Mouse (Mus musculus) mature B cell (primary cell): ENCODE measurements around the gene Cyfip1.

Experiments
- in situ Hi-C: fragments of 300-500 bp; cut with MboI; formaldehyde crosslinking; loops from 2 replicates; pipeline ENCODE4 v1.14.3; 2019

Cyfip1 gene

DNA sequence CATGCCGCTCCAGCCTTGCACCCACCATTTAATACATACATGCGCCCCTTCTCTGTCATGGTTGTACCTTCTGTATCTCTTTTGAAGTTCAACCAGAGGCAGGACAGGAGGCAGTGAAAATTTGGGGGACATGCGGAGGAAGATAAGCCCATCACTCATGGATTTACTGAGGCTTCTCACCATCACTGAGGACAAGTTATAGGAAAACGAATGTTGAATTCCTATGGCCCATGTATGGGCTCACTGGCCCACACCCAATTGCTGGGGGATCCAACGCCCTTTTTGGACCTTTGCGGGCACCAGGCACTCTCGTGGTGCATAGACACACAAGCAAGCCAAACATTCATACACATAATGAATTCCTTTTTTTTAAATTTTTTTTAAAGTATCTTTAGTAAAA lies at the start of gene Cyfip1:
TSS of gene Cyfip1 (plus strand) at position 301 of the 400 bp plus-strand sequence.
- in situ Hi-C loops, result no loop called here

DNA sequence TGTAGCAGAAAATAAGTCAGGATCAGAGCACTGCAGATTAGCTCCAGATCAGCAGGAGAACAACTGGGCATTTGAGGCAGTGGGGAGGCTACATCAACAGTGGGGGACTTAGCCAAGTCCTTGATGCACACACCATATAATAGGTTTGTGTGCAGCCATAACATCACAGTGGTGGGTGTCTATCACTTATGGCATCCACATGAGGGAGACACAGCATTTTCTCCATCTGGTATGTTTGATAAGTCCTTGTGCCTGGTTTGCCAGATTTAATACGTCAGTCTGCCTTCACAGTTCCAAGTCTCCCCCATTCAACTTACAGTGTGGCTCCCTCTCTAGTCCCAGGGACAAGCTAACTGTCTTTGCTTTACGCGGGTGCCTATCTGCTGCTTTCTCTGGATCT lies 49.3 kb upstream of the Cyfip1 start:
- in situ Hi-C loops, result no loop called here

DNA sequence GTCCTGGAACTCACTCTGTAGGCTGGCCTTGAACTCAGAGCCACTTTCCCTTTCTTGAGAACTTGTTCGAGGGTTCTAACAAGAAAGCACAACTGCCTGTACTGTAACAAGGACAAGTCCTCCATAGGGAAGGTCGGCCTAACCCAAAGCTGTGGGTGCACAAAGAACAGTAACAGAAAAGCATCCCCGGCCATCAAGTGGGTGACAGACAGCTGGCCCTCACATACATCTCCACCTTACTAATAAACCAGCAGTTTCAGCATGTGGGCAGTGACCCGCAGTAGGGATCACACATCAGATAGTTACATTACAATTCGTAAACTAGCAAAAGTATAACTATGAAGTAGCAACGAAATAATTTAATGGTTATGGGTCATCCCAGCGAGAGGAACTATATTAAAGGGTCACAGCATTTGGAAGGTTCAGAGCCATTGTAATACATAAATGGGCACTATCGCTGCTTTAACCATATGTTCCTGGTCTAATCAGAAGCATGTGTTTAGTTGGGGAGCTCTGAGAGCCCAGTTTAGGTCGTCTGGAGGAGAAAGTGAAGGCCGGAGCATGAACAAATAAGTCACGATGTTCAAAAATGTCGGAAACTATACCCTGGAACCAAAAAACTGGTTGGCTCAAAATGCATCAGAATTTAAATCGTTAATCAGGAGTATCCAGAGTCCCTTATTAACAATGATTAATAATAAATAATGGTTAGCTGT lies 48.2 kb upstream of the Cyfip1 start:
- in situ Hi-C loops, result no loop called here

DNA sequence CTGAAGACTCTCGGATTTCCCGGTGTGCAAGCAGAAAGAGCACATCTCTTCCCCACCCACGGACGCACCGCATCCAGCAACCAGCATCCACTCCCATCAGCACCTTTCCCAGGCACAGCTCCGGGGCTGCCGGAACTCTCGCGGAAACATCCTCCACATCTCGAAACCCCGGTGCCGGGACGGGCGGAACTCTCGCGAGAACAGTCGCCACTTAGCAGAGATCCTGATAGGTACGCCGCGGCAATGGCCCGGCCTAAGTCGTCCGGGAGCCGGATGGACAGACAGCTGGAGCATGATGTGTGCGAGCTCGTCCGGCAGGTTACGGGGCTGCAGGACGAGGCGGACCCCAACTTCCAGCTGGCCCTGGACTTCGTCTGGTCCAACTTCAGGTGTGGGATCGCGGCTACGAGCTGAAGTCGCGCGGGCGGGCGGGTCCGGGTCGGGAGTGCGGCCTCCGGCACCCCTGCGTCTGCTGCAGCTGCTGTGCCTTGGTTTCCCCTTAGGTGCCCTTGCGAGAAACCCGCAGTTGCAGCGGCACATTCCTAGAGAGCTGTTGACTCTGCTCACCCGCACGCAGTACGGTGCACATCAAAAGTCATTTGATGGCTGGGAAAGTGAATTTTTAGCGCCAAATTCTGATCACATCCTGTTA lies 47.5 kb upstream of the Cyfip1 start, which contains the start of gene Tubgcp5:
TSS of gene Tubgcp5 (plus strand) at position 203 of the 652 bp plus-strand sequence.
- in situ Hi-C loops, result no loop called here

DNA sequence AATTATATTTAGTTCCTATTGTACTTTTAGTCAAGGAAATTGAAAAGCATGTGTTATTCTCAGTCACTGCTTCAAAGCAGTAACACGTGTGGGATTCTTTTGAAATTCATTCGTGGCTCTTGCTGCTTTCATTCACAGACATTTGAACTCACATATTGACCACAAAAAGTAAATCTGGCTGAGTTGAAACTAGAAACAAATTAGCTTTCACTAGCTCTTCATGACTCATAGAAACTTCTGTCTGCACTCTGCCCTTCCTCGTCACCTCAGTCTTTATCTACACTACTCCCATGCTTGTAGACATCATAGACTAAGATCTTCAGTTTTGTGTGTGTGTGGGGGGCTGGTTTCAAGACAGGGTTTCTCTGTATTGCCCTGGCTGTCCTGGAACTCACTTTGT lies 41.6 kb upstream of the Cyfip1 start:
- in situ Hi-C loops, result no loop called here

DNA sequence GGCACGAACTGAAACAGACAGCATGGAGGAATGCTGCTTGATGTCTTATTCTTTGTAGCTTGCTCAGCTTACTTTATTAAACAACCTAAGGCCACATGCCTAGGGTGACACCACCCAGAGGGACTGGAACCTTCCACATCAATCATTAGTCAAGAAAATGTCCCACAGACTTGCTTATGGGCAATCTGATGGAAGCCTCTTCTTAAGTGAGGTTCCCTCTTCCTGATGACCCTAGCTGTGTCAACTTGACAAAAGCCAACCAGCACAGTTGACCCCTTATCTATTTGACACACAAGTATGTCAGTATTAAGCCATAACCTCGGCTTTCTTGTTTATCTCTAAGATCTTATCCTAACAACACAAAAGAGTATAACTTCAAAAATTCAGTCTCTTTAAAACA lies 31.6 kb upstream of the Cyfip1 start:
- in situ Hi-C loops, result no loop called here

DNA sequence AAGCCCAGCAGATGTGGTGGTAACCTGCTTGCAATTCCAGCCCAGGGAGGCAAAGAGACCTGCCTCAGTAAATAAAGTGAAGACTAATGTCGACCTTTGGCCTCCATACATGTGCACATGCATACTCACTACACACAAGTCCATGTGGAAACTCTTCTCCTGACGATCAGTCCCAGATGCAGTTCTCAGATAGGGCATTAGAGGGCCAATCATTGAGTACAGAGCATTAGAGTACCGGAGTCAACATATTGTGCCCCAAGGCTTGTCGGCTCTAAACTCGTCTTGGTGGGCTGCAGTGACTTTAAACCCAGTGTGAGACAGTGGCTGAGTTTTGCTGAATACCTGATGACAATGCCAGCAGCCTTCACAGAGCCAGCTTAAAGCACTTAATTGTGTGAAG lies 17.1 kb upstream of the Cyfip1 start:
- in situ Hi-C loops, result no loop called here

DNA sequence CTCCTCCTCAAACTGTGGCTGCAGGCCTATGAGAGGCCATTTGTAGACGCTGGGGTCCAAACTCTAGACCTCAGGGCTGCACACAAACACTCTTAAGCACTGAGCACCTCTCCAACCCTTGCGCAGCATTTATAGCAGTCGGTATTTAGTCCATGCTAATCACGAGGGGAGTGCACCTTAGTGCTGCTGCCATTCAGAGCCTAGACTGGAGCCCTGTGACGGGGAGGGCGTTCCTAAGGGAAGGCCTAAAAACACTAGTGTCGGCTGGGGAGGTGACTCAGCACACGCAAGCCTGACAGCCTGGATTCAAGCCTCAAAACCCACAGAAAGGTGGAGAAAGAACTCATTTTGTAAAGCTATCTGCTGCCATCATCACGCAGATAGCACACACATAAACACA lies 14.0 kb upstream of the Cyfip1 start:
- in situ Hi-C loops, result no loop called here

DNA sequence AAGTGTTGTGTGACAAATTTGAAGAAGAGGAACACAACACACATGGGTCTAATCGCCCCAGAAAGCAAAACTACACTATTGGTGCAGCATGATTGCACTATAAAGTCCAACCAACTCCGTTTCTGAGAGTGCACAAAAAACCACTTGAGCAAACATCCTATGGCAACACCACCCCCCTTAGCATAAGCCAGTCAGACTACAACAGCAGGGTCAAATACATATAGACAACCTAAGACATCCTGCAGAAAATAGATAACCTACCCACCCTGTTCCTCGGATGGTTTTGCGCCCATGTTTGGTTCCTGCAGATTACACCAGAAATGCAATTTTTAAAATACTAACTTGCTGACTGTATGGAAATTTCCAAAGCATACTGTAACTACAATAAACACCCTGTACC lies 4.7 kb upstream of the Cyfip1 start:
- in situ Hi-C loops, result no loop called here

DNA sequence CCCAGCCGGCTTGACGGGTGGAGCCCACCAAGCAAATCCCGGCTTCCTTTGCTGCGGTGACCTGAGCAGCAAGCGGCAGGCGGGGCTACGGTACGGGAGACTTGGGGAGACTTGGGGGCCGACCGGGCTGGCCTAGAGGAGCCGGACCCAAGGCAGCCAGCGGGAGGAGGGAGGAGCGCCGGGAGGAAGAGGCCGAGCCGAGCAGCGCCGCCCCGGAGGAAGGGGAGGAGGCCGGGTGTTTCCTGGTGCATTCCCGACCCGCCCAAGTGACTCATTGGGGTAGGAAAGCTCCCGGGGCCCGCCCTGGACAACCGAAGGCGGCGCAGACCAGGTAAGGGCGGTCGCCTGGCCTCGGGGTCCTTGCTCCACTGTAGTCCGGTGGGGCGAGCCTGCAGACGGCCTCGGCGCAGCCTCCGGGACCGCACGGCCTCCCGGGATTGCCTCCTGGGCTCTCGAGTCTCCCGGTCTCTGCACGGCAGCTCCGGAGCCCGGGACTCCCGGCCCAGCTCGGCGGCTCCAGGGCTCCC lies 495 bp downstream of the Cyfip1 start:
- in situ Hi-C loops, result no loop called here

DNA sequence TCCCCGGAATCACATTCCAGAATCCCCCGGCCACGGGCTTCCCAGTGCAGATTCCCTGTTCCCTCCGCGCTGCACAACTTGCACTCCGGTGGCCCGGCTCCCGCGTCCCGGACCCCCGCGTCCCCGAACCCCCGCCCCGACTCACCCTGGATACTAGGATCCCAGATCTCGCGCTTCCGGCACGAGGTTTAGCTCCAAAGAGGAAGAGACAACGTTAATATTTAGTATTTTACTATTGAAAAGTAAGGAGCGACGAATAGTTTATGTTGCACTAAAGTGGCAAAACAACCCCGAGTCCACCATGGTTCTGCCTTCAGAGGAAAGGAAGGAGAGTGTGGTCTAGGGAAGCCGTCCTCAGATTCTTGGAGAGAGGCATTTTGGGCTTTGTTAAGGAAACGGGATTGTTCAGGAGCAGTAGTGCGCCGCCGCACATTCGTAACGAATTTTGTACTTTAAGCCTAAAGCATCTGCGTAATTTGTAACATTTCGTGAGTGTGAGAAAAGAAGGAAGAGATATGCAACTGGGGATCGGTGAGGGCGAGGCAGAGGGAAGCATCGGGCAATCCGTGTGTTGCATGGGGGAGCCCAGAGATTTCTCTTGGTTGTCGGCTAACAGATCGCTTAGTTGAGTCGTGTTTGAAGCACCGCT lies 1.1 kb downstream of the Cyfip1 start:
- in situ Hi-C loops, result no loop called here

DNA sequence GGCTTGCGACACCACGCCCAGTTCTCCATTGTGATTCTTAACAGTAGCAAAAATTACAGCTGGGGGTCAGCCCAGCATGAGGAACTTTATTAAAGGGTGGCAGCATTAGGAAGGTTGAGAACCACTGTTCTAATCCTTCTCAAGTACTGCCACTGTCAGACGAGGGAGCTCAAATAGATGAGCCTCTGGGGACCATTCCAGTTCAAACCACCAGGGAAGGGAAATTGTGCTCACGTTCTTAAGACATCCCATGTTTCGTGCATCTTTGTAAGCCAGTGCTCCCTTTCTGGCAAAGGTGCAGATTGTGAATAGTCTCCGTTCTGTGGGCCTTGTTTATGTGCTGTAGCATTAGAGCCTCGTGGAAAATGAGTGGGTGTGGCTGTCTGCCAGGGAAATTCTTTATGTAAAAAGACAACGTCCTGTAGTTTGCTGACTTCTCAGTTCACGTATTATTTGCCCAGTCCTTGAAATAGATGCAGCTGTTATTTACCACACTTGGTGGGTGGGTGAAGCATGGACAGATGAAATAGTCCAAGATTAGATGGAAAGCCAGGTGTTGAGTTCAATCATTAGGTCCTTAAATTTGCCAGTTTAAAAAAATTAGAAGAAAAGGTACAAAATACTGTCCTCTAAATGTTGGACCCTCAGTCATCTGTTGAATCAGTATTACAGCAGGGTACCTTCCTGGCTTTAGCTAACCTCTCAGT lies 5.2 kb downstream of the Cyfip1 start:
- in situ Hi-C loops, result no loop called here

DNA sequence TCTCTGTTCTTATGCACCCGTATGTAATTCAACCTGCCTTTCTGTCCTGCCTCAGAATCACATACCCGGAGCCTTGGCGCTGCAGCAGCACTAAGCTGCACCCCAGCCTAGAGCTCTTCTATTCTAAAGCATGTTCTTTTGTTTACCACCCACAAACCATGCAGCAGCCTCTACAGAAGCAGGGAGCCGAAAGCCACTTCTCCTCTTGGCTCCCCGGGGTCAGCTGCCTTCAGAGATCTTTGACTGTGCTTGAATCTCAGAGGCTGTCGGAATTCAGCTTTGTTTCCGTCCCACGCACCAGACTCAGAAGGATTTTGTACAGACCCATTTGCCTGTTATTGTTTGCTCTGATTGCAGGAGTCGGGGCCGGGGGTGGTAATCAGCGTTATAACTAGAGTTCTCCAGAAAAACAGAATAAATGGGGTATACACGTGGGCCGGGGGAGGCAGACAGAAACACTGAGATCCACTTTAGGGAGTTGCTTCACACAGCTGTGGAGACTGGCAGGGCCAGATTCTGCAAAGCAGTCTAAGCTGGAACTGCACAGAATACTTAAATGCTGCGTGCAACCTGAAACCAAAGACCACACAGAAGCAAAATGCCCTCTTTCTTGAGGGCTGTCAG lies 8.5 kb downstream of the Cyfip1 start:
- in situ Hi-C loops, result no loop called here

DNA sequence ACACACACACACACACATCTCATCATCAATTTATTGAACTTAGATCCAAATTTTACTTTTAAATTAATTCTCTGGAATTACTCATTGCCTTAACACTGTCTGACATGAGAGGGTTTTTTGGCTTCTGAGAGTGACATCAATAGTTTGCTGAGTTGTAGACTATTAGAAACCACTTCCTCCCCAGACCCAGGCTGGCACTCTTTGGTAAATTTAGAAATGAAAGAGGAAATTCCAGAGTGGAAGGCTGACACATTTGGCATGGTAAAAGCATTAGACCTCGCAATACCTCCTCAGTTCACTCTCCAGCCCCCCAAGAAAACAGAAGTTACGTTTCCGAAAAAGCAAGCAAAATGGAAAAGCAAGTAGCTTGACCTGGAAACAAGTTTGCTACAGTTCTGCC lies 11.2 kb downstream of the Cyfip1 start:
- in situ Hi-C loops, result no loop called here

DNA sequence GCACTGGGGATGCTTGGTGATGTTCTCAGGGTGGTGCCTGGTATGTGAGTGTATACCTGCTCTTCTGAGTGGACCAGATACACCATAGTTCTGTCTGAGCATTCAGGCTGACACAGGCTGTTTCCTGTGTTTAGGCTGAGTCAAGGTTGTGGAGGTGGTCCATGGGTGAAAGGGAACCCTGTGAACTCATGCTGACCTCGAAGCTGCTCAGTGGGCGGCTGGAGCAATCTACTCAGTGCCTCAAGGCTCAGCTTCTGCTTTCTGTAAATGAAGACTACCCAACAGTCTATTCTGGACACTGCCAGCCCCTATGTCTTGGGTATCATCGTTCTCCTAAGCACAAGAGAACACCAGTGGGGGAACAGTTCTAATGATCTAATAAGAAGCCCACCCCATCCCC lies 14.1 kb downstream of the Cyfip1 start:
- in situ Hi-C loops, result no loop called here

DNA sequence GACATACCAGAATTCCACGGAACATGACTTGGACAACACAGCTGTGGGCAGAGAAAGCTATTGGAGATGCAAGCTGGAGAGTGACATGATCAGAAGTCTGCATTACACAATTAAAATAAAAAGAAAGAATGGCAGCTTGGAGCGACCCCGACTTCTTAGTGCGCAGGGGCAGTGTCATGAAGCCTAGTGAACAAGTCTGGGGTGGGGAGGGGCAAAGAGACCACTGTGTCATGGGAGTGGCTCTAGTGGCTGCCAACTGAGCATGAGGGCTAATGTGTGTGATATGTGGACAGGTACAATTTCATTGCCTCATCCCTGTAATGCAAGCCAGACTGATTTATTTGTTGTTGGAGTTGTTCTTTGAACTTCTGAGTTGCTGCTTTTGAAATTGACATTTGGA lies 15.2 kb downstream of the Cyfip1 start:
- in situ Hi-C loops, result no loop called here

DNA sequence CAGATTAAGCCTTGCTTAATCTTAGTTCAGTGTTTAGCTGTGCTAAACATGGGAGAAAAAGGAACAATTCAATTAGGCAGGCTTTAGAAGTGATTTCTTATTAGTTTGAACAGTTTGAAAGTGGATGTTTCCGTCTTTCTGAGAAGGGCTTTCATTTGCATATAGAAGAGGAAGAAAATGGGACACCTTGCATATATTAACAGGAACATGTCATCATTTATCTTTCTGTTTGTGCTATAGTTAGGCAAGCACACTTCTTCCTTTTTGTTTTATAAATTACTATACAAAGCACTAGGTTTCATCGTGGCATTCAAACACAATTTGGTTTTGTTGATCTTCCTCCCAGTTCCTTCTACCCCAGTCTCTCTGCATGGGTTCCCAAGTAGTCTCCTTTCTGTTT lies 16.2 kb downstream of the Cyfip1 start:
- in situ Hi-C loops, result no loop called here

DNA sequence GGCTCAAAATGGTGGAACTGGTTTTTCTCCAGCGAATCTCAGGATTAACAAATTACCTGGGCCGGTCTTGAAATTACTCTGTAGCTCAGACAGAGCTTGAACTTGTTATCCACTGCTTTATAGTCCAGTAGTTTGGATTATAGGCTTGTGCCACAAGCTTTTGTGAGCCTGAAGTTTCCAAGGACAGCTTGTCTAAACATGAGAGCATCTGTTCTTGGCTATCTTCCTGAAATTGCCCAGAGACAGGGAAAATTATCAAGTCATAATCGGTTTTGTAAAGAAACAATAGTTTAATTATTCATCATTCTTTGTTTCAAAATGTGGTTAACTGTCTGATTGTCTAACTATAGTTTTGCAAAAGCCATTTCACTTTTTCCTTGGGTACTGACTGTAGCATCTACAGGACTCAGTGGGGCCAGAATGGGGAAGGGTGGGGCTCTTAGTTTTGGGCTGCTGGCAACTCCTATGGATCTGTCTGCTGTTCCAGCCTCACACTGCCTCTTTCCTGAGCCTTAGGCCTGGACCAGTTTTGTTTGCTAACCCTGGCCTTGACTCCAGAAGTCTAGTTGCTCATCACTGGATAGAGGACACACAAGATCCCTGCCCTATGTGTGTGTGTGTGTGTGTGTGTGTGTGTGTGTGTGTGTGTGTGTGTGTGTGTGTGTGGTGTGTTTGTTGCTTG lies 17.4 kb downstream of the Cyfip1 start:
- in situ Hi-C loops, result no loop called here

DNA sequence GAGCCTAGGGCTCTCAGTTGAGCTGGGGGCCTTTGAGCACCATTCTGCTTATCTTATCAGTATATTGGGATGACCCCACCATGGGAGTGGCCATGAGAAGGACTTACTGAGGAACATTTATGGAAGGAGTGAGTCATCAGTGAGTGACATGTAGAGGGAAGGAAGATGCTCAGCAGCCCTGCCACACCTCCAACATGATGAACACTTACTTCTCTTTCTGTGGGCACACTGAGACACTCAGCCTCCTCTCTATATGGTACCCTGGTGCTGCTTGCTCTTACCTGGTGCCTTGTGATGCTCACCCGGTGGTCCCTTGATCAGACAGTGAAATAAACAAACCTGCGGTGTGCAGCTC lies 17.9 kb downstream of the Cyfip1 start:
- in situ Hi-C loops, result no loop called here

DNA sequence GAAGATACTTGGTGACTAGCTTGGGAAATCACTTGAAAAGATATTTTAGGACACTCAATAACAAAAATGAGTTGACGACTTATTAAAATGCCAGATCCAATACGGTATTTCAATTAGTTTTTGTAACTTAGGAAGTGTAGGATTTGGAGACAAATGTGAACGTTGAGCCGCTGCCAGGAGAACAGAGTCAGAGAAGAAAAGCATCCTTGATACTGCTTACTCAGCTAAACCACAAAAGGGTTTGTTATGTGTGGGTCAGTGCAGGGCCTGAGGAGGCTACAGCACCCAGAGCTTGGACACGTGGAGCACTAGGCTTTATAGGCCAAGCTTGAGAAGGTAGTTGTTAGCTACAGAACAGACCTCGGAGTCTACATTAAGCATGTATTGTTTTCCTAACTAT lies 18.4 kb downstream of the Cyfip1 start:
- in situ Hi-C loops, result no loop called here

DNA sequence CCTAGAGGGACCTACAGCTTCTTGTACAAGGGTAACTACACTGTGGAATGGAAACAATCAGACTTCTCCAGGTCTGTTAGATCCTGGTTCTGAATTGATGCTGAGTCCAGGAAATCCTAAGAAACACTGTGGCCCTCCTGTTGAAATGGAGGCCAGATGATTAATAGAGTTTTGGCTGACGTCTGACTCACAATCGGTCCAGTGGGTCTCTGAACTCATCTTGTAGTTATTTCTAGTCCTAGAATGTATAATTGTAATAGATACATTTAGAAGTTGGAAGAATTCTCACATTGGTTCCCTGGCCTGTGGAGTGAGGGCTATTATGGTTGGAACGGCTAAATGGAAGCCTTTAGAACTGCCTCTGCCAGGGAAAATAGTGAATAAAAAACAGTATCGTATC lies 19.6 kb downstream of the Cyfip1 start:
- in situ Hi-C loops, result no loop called here
